ENCODE assay signal across 9 mouse cellular contexts in genomic region chr17:25610151-25610550, GRCm38 (mm10). TPM values are rescaled to one million over a fixed set of nuclear protein-coding genes. Genes with fewer than 3 reads are reported as not detected.
DNase-seq lines count a peak whose midpoint lies in the region; ATAC-seq and TF ChIP-seq lines count a peak whose summit lies in the region.
"Had no signal": no experiment of that assay in that cellular context is flagged by ENCODE, and none has a peak within 500 bp of the region (broad histone marks: within the 10 kb centered on the region; RNA-seq: fewer than 3 reads in every experiment).

No protein-coding gene starts in this region.

- peaks cover 22% of the 10 kb centered on the region for H3K4me1 ChIP-seq in intestine, embryonic 14.5 days (replicated peaks; ENCODE audit: control insufficient read depth, insufficient read depth, low read length)
- no peaks in the 10 kb centered on the region for H3K4me1 ChIP-seq in intestine, postnatal 0 days (replicated peaks; ENCODE audit: control insufficient read depth, insufficient read depth, low read length)
- peaks cover 57% of the 10 kb centered on the region for H3K4me1 ChIP-seq in E14TG2a.4 (replicated peaks; ENCODE audit: low read depth, low read length)
- H3K4me1 ChIP-seq in midbrain, embryonic 15.5 days, result peaks cover 23% of the 10 kb centered on the region

- no peak for TF ChIP-seq CTCF in intestine, postnatal 0 days (IDR thresholded peaks at IDR 0.05; ENCODE audit: low read depth)
- TF ChIP-seq CTCF in E14TG2a.4 (conservative IDR thresholded peaks at IDR 0.05; ENCODE audit: low read length), result no peak

- H3K9ac ChIP-seq in intestine, embryonic 14.5 days (ENCODE audit: low read length), result no peak overlapping the region
- H3K9ac ChIP-seq in intestine, postnatal 0 days (ENCODE audit: low read depth, low read length), result no peak overlapping the region
- no peak overlapping the region for H3K9ac ChIP-seq in midbrain, embryonic 15.5 days
- H3K9ac ChIP-seq: limb, embryonic 15.5 days had no signal

- H3K9me3 ChIP-seq in intestine, embryonic 14.5 days (ENCODE audit: control insufficient read depth, low read length), result no peaks in the 10 kb centered on the region
- no peaks in the 10 kb centered on the region for H3K9me3 ChIP-seq in intestine, postnatal 0 days (ENCODE audit: control insufficient read depth)
- no peaks in the 10 kb centered on the region for H3K9me3 ChIP-seq in E14TG2a.4 (ENCODE audit: low read length)
- H3K9me3 ChIP-seq in midbrain, embryonic 15.5 days, result no peaks in the 10 kb centered on the region
- H3K9me3 ChIP-seq: limb, embryonic 15.5 days had no signal

- ATAC-seq in intestine, embryonic 14.5 days (replicated peaks; ENCODE audit: low FRiP score, low TSS enrichment, low read depth), result 0 out of 2 replicates have a peak, but pooled peaks have one; percentile 41
- ATAC-seq in intestine, postnatal 0 days, result no peak
- peak; percentile 53 for ATAC-seq in midbrain, embryonic 15.5 days (replicated peaks)

- no peak overlapping the region for H3K4me3 ChIP-seq in intestine, embryonic 14.5 days (ENCODE audit: low read depth, low read length)
- H3K4me3 ChIP-seq in intestine, postnatal 0 days (ENCODE audit: low read depth, low read length), result no peak overlapping the region
- H3K4me3 ChIP-seq in E14TG2a.4 (replicated peaks; ENCODE audit: low read length), result 0 out of 2 replicates have a peak overlapping the region, but pooled peaks have one; percentile 17
- no peak overlapping the region for H3K4me3 ChIP-seq in midbrain, embryonic 15.5 days
- H3K4me3 ChIP-seq: limb, embryonic 15.5 days had no signal

- H3K27ac ChIP-seq in intestine, embryonic 14.5 days (ENCODE audit: low read depth), result peak overlapping the region; percentile 43; the same call in 1 of the 2 replicates
- H3K27ac ChIP-seq in intestine, postnatal 0 days (ENCODE audit: low read depth, low read length), result no peak overlapping the region
- peak overlapping the region; percentile 59 for H3K27ac ChIP-seq in midbrain, embryonic 15.5 days
- H3K27ac ChIP-seq: limb, embryonic 15.5 days had no signal

- intact Hi-C loops in heart, postnatal 14 days (cut with DNase I), result no loop called here
- intact Hi-C loops in left cerebral cortex, postnatal 14 days (cut with DNase I), result no loop called here

- 48% methylated on average over 9 of the region's 9 CpGs for WGBS in intestine, embryonic 14.5 days
- WGBS in intestine, postnatal 0 days, result 41% methylated on average over 9 of the region's 9 CpGs
- 52% methylated on average over 9 of the region's 9 CpGs for WGBS in midbrain, embryonic 15.5 days

- H3K36me3 ChIP-seq in intestine, embryonic 14.5 days (ENCODE audit: control insufficient read depth, insufficient read depth, low read length), result peaks cover 18% of the 10 kb centered on the region; the same call in 1 of the 2 replicates
- peaks cover 24% of the 10 kb centered on the region; the same call in 1 of the 2 replicates for H3K36me3 ChIP-seq in intestine, postnatal 0 days (ENCODE audit: control insufficient read depth, insufficient read depth)
- H3K36me3 ChIP-seq in E14TG2a.4 (ENCODE audit: insufficient read depth, low read length), result peaks cover 34% of the 10 kb centered on the region
- H3K36me3 ChIP-seq in midbrain, embryonic 15.5 days (replicated peaks), result no peaks in the 10 kb centered on the region

- no peaks in the 10 kb centered on the region for H3K27me3 ChIP-seq in intestine, embryonic 14.5 days (replicated peaks; ENCODE audit: control insufficient read depth, insufficient read depth, low read length)
- no peaks in the 10 kb centered on the region for H3K27me3 ChIP-seq in intestine, postnatal 0 days (replicated peaks; ENCODE audit: control insufficient read depth, insufficient read depth, low read length)
- H3K27me3 ChIP-seq in E14TG2a.4 (ENCODE audit: insufficient read depth, low read length), result no peaks in the 10 kb centered on the region
- no peaks in the 10 kb centered on the region for H3K27me3 ChIP-seq in midbrain, embryonic 15.5 days (replicated peaks)
- H3K27me3 ChIP-seq: limb, embryonic 15.5 days had no signal

- peak; percentile 74 for DNase-seq in intestine, embryonic 14.5 days (ENCODE audit: low spot score)
- peak; percentile 63 for DNase-seq in cerebellum, adult 9-11 months
- DNase-seq in heart, postnatal 14 days, result peak; percentile 30 to 59
- DNase-seq in gastrocnemius, postnatal 25 days, result no peak
- no peak for DNase-seq in left cerebral cortex, postnatal 14 days (ENCODE audit: low spot score in 2 of 2)

- H3K4me2 ChIP-seq in intestine, embryonic 14.5 days (ENCODE audit: low read length), result peak overlapping the region; percentile 2; the same call in 1 of the 2 replicates
- no peak overlapping the region for H3K4me2 ChIP-seq in intestine, postnatal 0 days (replicated peaks; ENCODE audit: low read depth)
- H3K4me2 ChIP-seq in midbrain, embryonic 15.5 days, result no peak overlapping the region
- H3K4me2 ChIP-seq: limb, embryonic 15.5 days had no signal

RNA-seq across cellular contexts. Expression of gene Lmf1, which starts 31.3 kb away (rescaled TPM):
- 31.3 and 33.5 TPM in 2 replicates for polyA plus RNA-seq in intestine, embryonic 14.5 days (2014; fragmentation: Nextera tagmentation; extraction: Ambion mirVana)
- 16.1 and 16.5 TPM in 2 replicates for polyA plus RNA-seq in intestine, postnatal 0 days (2015; fragmentation: Nextera tagmentation; extraction: Ambion mirVana)
- 10 to 100 TPM; 26.2 to 28.0 TPM for total RNA-seq in heart, postnatal 14 days (2021)
- polyA plus RNA-seq in midbrain, embryonic 15.5 days (2015; fragmentation: Nextera tagmentation; extraction: Ambion mirVana), result 23.2 and 24.9 TPM in 2 replicates
- total RNA-seq in gastrocnemius, postnatal 25 days (2021), result 10 to 100 TPM; 11.6 to 16.6 TPM
- 10 to 100 TPM; 22.1 to 23.4 TPM for total RNA-seq in left cerebral cortex, postnatal 14 days (2021)

RNA-seq across cellular contexts. Expression of gene Sox8, which starts 39.7 kb away (rescaled TPM):
- 9.1 and 9.4 TPM in 2 replicates for polyA plus RNA-seq in intestine, embryonic 14.5 days (2014; fragmentation: Nextera tagmentation; extraction: Ambion mirVana)
- polyA plus RNA-seq in intestine, postnatal 0 days (2015; fragmentation: Nextera tagmentation; extraction: Ambion mirVana), result 1.7 and 2.5 TPM in 2 replicates
- under 1 TPM; 0.56 to 0.67 TPM for total RNA-seq in heart, postnatal 14 days (2021)
- 10.7 and 15.2 TPM in 2 replicates for polyA plus RNA-seq in midbrain, embryonic 15.5 days (2015; fragmentation: Nextera tagmentation; extraction: Ambion mirVana)
- total RNA-seq in gastrocnemius, postnatal 25 days (2021), result 1 to 10 TPM; 1.4 to 2.3 TPM
- 10 to 100 TPM; 62.2 to 70.1 TPM for total RNA-seq in left cerebral cortex, postnatal 14 days (2021)

Comparison
In these comparisons a context has a peak if more than half of its experiments do, and no peak if none do; other contexts are left out.
1. DNase-seq: peak in intestine, embryonic 14.5 days (single experiment), cerebellum, adult 9-11 months (single experiment) and heart, postnatal 14 days (2 of 2); none in gastrocnemius, postnatal 25 days (single experiment) and left cerebral cortex, postnatal 14 days (0 of 2).
2. RNA of gene Sox8, which starts 39.7 kb away (total RNA-seq): 62.2 to 70.1 TPM in left cerebral cortex, postnatal 14 days; 1.4 to 2.3 TPM in gastrocnemius, postnatal 25 days and 0.56 to 0.67 TPM in heart, postnatal 14 days; every median in the first group is over 10 times any median in the second.